Mouse (Mus musculus): ENCODE data around the gene Iqgap3.

GRCm38 (mm10) chr3:88125195-88125594, 43.4 kb downstream of the Iqgap3 start:
- TF ChIP-seq CTCF (IDR thresholded peaks at IDR 0.05) (no peak), POLR2A (IDR thresholded peaks at IDR 0.05; ENCODE audit: insufficient read depth, low read depth, low read length) (no peak)

Measured in heart, adult 2 months (tissue).